Mouse (Mus musculus) lung, postnatal 0 days (tissue): ENCODE results near the gene Bud23. TPM values are rescaled to one million over a fixed set of nuclear protein-coding genes. Genes with fewer than 3 reads are reported as not detected.
"Not testable (repeated sequence)": the region's sequence is repeated elsewhere in the genome, so short reads cannot be mapped to it uniquely, and the experiment has no call there.

ENCODE experiments used
- ATAC-seq: fragments of 200-750 bp; cut with Nextera tagmentation; 2 replicates; pipeline ENCODE4 v1.8.0; 2017; ENCODE audit warnings: moderate library complexity
- DNase-seq: peaks from one replicate; pipeline ENCODE4 v3.0.0-alpha.2; 2016; ENCODE audit warnings: low spot score
- H3K27ac ChIP-seq: fragments of 300-500 bp; sonication (generic); 2 replicates; pipeline ENCODE4 v1.5.1; 2014; ENCODE audit warnings: antibody characterized with exemption, mild to moderate bottlenecking, low read length, mixed read lengths
- H3K27me3 ChIP-seq: fragments of 300-500 bp; sonication (generic); replicated peaks from 2 replicates; pipeline ENCODE4 v1.6.1; 2014; ENCODE audit warnings: low read length, mixed read lengths; ENCODE audit not compliant: insufficient read depth
- H3K36me3 ChIP-seq: fragments of 300-500 bp; sonication (generic); 2 replicates; pipeline ENCODE4 v1.6.1; 2014; ENCODE audit warnings: low read length, mixed read lengths; ENCODE audit not compliant: insufficient read depth
- H3K4me1 ChIP-seq: fragments of 300-500 bp; sonication (generic); 2 replicates; pipeline ENCODE4 v1.6.1; 2014; ENCODE audit warnings: antibody characterized with exemption, low read depth, low read length, mixed read lengths; ENCODE audit not compliant: insufficient read depth
- H3K4me2 ChIP-seq: fragments of 300-500 bp; sonication (generic); replicated peaks from 2 replicates; pipeline ENCODE4 v1.6.1; 2014; ENCODE audit warnings: low read depth, mild to moderate bottlenecking, low read length, moderate library complexity, mixed read lengths
- H3K4me3 ChIP-seq: fragments of 300-500 bp; sonication (generic); 2 replicates; pipeline ENCODE4 v1.5.1; 2014; ENCODE audit warnings: low read depth, low read length
- H3K9ac ChIP-seq: fragments of 300-500 bp; sonication (generic); replicated peaks from 2 replicates; pipeline ENCODE4 v1.6.1; 2014; ENCODE audit warnings: low read depth, mild to moderate bottlenecking
- H3K9me3 ChIP-seq: fragments of 300-500 bp; sonication (generic); 2 replicates; pipeline ENCODE4 v1.6.1; 2016; ENCODE audit warnings: low read length, mixed read lengths
- CTCF ChIP-seq: IDR thresholded peaks from 2 replicates; pipeline ENCODE4 v1.5.1; 2016; ENCODE audit warnings: antibody characterized with exemption, mild to moderate bottlenecking
- EP300 ChIP-seq: IDR thresholded peaks from 2 replicates; pipeline ENCODE4 v1.6.1; 2016; ENCODE audit warnings: antibody characterized with exemption, mild to moderate bottlenecking, control low read depth
- WGBS: fragments of 180-500 bp; shearing (Covaris S2); extraction: QIAGEN DNeasy Blood & Tissue Kit; methylation state at CpG from one replicate; pipeline ENCODE4 v1.1.7; 2014; 5-methylcytosine and 5-hydroxymethylcytosine counted together
- polyA plus RNA-seq: library from polyadenylated mRNA; unstranded; fragments of >200 nt; fragmentation: Nextera tagmentation; extraction: Ambion mirVana; gene quantifications from 2 replicates; pipeline ENCODE4 v1.2.1, GENCODE M21; 2015

The Bud23 gene
- 52.2 and 53.1 TPM in 2 replicates for polyA plus RNA-seq

GRCm38 (mm10) chr5:135064909-135065446 lies at the start of gene Bud23:
Gene Bud23, minus strand, starts transcription at chr5:135064959.
- DNase-seq, ATAC-seq, H3K9me3 ChIP-seq, H3K4me1 ChIP-seq, H3K27me3 ChIP-seq: not testable (repeated sequence)
- Histone ChIP-seq H3K4me3 (peak within 1 kb of the TSS; percentile 93), H3K36me3 (peaks cover 13% of the 10 kb centered on the region), H3K4me2 (peak within 1 kb of the TSS; percentile 98), H3K9ac (peak within 1 kb of the TSS; percentile 87), H3K27ac (peak within 1 kb of the TSS; percentile 68)
- 65% methylated on average over 9 of the region's 9 CpGs for whole genome bisulfite sequencing

DNA sequence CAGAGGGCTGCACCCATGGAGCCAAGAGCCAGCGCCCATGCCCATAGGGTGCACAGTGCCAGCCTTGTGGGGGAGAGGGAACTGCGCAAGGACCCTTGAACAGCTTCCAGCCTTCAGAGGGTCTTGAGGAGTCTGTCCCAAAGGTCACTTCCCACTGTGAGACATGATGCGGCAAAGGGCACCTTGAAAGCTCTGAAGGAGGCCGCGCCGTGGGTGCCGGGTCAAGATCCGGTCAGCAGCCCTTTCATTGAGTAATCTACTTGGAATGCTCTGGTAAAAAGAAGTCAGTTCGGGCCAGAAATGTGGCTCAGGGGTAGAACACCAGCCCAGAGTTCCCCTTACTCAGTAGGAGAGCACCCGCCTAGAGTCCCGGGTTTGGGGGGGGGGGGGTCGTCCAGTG lies 49.0 kb upstream of the Bud23 start:
- WGBS = 81% methylated on average over 12 of the region's 12 CpGs
- Histone ChIP-seq H3K4me3 (no peak overlapping the region), H3K4me2 (no peak overlapping the region), H3K9ac (no peak overlapping the region), H3K4me1 (peaks cover 2% of the 10 kb centered on the region; the same call in 1 of the 2 replicates), H3K27ac (no peak overlapping the region), H3K9me3 (no peaks in the 10 kb centered on the region), H3K27me3 (no peaks in the 10 kb centered on the region), H3K36me3 (no peaks in the 10 kb centered on the region)
- TF ChIP-seq EP300 (no peak), CTCF (no peak)
- no peak for DNase-seq
- no peak for ATAC-seq

GRCm38 (mm10) chr5:135109976-135110375 lies 45.2 kb upstream of the Bud23 start:
- Histone ChIP-seq H3K27me3 (peaks cover 9% of the 10 kb centered on the region; the same call in 1 of the 2 replicates), H3K27ac (no peak overlapping the region), H3K4me1 (0 out of 2 replicates have a peak, but pooled peaks cover 4% of the 10 kb centered on the region), H3K9ac (no peak overlapping the region), H3K36me3 (no peaks in the 10 kb centered on the region), H3K4me2 (no peak overlapping the region), H3K9me3 (no peaks in the 10 kb centered on the region), H3K4me3 (no peak overlapping the region)
- DNase-seq = no peak
- ATAC-seq = no peak
- 66% methylated on average over 6 of the region's 6 CpGs for WGBS
- TF ChIP-seq CTCF (no peak), EP300 (no peak)

GRCm38 (mm10) chr5:135109426-135109825 lies 44.7 kb upstream of the Bud23 start:
- H3K4me1 ChIP-seq = 0 out of 2 replicates have a peak, but pooled peaks cover 4% of the 10 kb centered on the region
- no peak for TF ChIP-seq EP300
- TF ChIP-seq CTCF = no peak
- no peak overlapping the region for H3K4me2 ChIP-seq
- H3K4me3 ChIP-seq = no peak overlapping the region
- H3K9me3 ChIP-seq = no peaks in the 10 kb centered on the region
- no peak overlapping the region for H3K9ac ChIP-seq
- WGBS = 79% methylated on average over 3 of the region's 3 CpGs
- no peak overlapping the region for H3K27ac ChIP-seq
- H3K27me3 ChIP-seq = peaks cover 9% of the 10 kb centered on the region; the same call in 1 of the 2 replicates
- no peak for ATAC-seq
- no peak for DNase-seq
- no peaks in the 10 kb centered on the region for H3K36me3 ChIP-seq

DNA sequence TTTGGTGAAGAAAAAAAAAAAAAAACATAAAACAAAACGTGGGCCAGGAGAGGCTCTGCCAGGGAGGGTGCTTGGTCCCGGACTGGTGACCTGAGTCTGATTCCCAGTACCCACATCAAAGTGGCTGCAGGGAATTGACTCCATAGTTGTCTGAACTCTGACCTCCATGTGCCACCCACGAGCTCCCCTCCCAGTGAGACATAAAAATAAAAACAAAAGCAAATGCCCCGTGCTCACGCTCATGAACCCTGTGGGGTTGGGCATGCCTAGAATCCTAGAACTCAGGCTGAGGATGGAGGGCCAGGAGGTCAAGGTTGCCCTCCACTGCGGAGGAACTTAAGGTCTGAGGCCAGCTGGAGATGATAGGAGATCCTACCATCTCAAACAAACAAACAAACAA lies 44.3 kb upstream of the Bud23 start:
- 0 out of 2 replicates have a peak, but pooled peaks cover 4% of the 10 kb centered on the region for H3K4me1 ChIP-seq
- TF ChIP-seq EP300 (no peak), CTCF (no peak)
- ATAC-seq = no peak
- H3K9me3 ChIP-seq = no peaks in the 10 kb centered on the region
- WGBS = 67% methylated on average over 6 of the region's 6 CpGs
- no peak overlapping the region for H3K4me2 ChIP-seq
- H3K4me3 ChIP-seq = no peak overlapping the region
- no peak overlapping the region for H3K9ac ChIP-seq
- H3K27ac ChIP-seq = no peak overlapping the region
- H3K36me3 ChIP-seq = no peaks in the 10 kb centered on the region
- peaks cover 9% of the 10 kb centered on the region; the same call in 1 of the 2 replicates for H3K27me3 ChIP-seq
- no peak for DNase-seq

DNA sequence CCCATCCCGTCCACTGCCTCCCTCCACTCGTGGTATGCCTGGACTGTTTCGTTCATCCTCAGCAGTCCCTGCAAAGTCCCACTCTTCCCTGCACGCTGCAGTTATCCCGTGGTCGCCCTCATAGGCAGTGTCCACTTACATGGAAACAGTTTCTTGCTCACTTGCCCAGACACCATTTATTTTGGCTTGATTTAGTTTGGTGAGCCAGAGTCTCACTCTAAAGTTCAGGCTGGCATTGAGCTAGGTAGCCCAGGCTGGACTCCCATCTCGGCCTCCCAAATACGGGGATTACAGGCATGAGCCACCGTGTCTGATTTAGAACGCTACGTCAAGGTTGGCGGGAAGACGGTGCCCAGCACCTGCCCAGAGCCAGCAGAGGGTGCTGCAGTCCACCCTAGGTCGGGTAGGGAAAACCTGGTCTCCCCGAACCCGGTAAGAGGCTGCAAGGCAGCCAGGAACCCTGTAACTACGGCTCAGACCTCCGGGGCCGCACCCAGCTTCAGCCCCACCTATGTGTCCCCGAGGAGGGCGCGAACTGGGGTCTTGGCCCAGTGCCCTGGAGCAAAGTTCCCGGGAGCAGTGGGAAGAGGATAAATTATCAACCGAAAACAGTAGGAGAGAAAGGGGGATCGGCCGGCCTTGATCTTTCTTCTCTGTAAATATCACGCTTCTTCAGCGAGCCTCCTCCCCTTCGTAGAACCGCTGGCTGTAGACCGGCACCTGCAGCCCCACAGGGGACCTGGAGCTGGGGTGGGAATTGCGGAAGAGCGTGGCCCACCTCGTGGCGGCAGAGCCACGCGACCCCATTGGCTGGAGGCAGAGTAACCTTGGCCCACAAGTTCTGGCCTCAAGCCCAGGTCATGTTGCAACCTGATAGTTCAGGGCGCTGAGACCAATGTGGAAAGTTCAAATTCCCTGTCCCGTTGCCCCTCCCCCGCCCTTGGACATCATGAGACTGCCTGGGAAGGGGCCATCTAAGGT lies 43.1 kb upstream of the Bud23 start:
- Histone ChIP-seq H3K27me3 (peaks cover 9% of the 10 kb centered on the region; the same call in 1 of the 2 replicates), H3K36me3 (no peaks in the 10 kb centered on the region), H3K4me1 (0 out of 2 replicates have a peak, but pooled peaks cover 4% of the 10 kb centered on the region), H3K9ac (no peak overlapping the region), H3K9me3 (no peaks in the 10 kb centered on the region), H3K4me3 (peak overlapping the region; percentile 40), H3K27ac (no peak overlapping the region), H3K4me2 (peak overlapping the region; percentile 77)
- TF ChIP-seq CTCF (peak; percentile 69), EP300 (no peak)
- WGBS = 5% methylated on average over 40 of the region's 40 CpGs
- ATAC-seq = peak; percentile 71
- peak; percentile 71 for DNase-seq
